Mouse (Mus musculus): Measurements from ENCODE around the gene Rap1b. TPM values are rescaled to one million over a fixed set of nuclear protein-coding genes. Genes with fewer than 3 reads are reported as not detected.
A peak's percentile ranks its signal among the peaks of the same experiment; 100 is the strongest.

Gene Rap1b
- polyA plus RNA-seq, 1 experiment from 2014 or later, result 135 TPM

GRCm38 (mm10) chr10:117798436-117799035 lies 47.3 kb downstream of the Rap1b start:
- Histone ChIP-seq H3K9me3 (replicated peaks; ENCODE audit: control insufficient read depth, low read length) (peaks cover 4% of the 10 kb centered on the region; the same call in 1 of the 2 replicates), H3K27ac (ENCODE audit: low read length) (no peak overlapping the region), H3K4me1 (ENCODE audit: control insufficient read depth, insufficient read depth, low read length) (peaks cover under 1% of the 10 kb centered on the region; the same call in 1 of the 2 replicates), H3K36me3 (ENCODE audit: control insufficient read depth, insufficient read depth) (no peaks in the 10 kb centered on the region), H3K4me3 (ENCODE audit: low read length) (no peak overlapping the region), H3K9ac (ENCODE audit: low read length) (no peak overlapping the region), H3K27me3 (ENCODE audit: control insufficient read depth, insufficient read depth, low read length) (no peaks in the 10 kb centered on the region), H3K4me2 (ENCODE audit: low read depth, low read length) (no peak overlapping the region)
- WGBS, result 64% methylated on average over 6 of the region's 6 CpGs
- ATAC-seq (replicated peaks; ENCODE audit: extremely low read depth, insufficient read depth, low FRiP score), result no peak

- Histone ChIP-seq H3K4me1 (ENCODE audit: control insufficient read depth, insufficient read depth, low read length) (peaks cover 3% of the 10 kb centered on the region; the same call in 1 of the 2 replicates), H3K27ac (ENCODE audit: low read length) (no peak overlapping the region), H3K9me3 (replicated peaks; ENCODE audit: control insufficient read depth, low read length) (peaks cover 4% of the 10 kb centered on the region; the same call in 1 of the 2 replicates), H3K4me3 (ENCODE audit: low read length) (no peak overlapping the region), H3K36me3 (ENCODE audit: control insufficient read depth, insufficient read depth) (no peaks in the 10 kb centered on the region), H3K9ac (ENCODE audit: low read length) (no peak overlapping the region), H3K4me2 (ENCODE audit: low read depth, low read length) (no peak overlapping the region), H3K27me3 (ENCODE audit: control insufficient read depth, insufficient read depth, low read length) (no peaks in the 10 kb centered on the region)
- WGBS, result 66% methylated on average over 7 of the region's 7 CpGs
- no peak for ATAC-seq (replicated peaks; ENCODE audit: extremely low read depth, insufficient read depth, low FRiP score)
Observed at GRCm38 (mm10) chr10:117797684-117798083, 48.2 kb downstream of the Rap1b start.

GRCm38 (mm10) chr10:117797106-117797505 lies 48.7 kb downstream of the Rap1b start:
- H3K4me1 ChIP-seq (ENCODE audit: control insufficient read depth, insufficient read depth, low read length), result peaks cover 3% of the 10 kb centered on the region; the same call in 1 of the 2 replicates
- no peaks in the 10 kb centered on the region for H3K36me3 ChIP-seq (ENCODE audit: control insufficient read depth, insufficient read depth)
- no peak overlapping the region for H3K27ac ChIP-seq (ENCODE audit: low read length)
- H3K9me3 ChIP-seq (replicated peaks; ENCODE audit: control insufficient read depth, low read length), result peaks cover 4% of the 10 kb centered on the region; the same call in 1 of the 2 replicates
- no peak overlapping the region for H3K4me2 ChIP-seq (ENCODE audit: low read depth, low read length)
- ATAC-seq (replicated peaks; ENCODE audit: extremely low read depth, insufficient read depth, low FRiP score), result no peak
- H3K27me3 ChIP-seq (ENCODE audit: control insufficient read depth, insufficient read depth, low read length), result no peaks in the 10 kb centered on the region
- WGBS, result 83% methylated on average over 12 of the region's 12 CpGs
- no peak overlapping the region for H3K9ac ChIP-seq (ENCODE audit: low read length)
- H3K4me3 ChIP-seq (ENCODE audit: low read length), result no peak overlapping the region

- WGBS, result 93% methylated on average over 7 of the region's 7 CpGs
- peaks cover 11% of the 10 kb centered on the region for H3K4me1 ChIP-seq (ENCODE audit: control insufficient read depth, insufficient read depth, low read length)
- peaks cover 4% of the 10 kb centered on the region; the same call in 1 of the 2 replicates for H3K9me3 ChIP-seq (replicated peaks; ENCODE audit: control insufficient read depth, low read length)
- H3K4me3 ChIP-seq (ENCODE audit: low read length), result no peak overlapping the region
- H3K4me2 ChIP-seq (ENCODE audit: low read depth, low read length), result no peak overlapping the region
- no peaks in the 10 kb centered on the region for H3K27me3 ChIP-seq (ENCODE audit: control insufficient read depth, insufficient read depth, low read length)
- ATAC-seq (replicated peaks; ENCODE audit: extremely low read depth, insufficient read depth, low FRiP score), result no peak
- H3K27ac ChIP-seq (ENCODE audit: low read length), result no peak overlapping the region
- no peak overlapping the region for H3K9ac ChIP-seq (ENCODE audit: low read length)
- no peaks in the 10 kb centered on the region for H3K36me3 ChIP-seq (ENCODE audit: control insufficient read depth, insufficient read depth)
Observed at GRCm38 (mm10) chr10:117796181-117796580, 49.7 kb downstream of the Rap1b start.

- Histone ChIP-seq H3K4me3 (ENCODE audit: low read length) (no peak overlapping the region), H3K27me3 (ENCODE audit: control insufficient read depth, insufficient read depth, low read length) (no peaks in the 10 kb centered on the region), H3K9ac (ENCODE audit: low read length) (no peak overlapping the region), H3K36me3 (ENCODE audit: control insufficient read depth, insufficient read depth) (no peaks in the 10 kb centered on the region), H3K4me1 (ENCODE audit: control insufficient read depth, insufficient read depth, low read length) (peaks cover 11% of the 10 kb centered on the region), H3K9me3 (replicated peaks; ENCODE audit: control insufficient read depth, low read length) (peaks cover 4% of the 10 kb centered on the region; the same call in 1 of the 2 replicates), H3K4me2 (ENCODE audit: low read depth, low read length) (no peak overlapping the region), H3K27ac (ENCODE audit: low read length) (no peak overlapping the region)
- WGBS, result 78% methylated on average over 4 of the region's 4 CpGs
- no peak for ATAC-seq (replicated peaks; ENCODE audit: extremely low read depth, insufficient read depth, low FRiP score)
Observed at GRCm38 (mm10) chr10:117795206-117795605, 50.6 kb downstream of the Rap1b start.

GRCm38 (mm10) chr10:117793436-117794030 lies 52.3 kb downstream of the Rap1b start:
- H3K9ac ChIP-seq (ENCODE audit: low read length), result no peak overlapping the region; the same call in 1 of the 2 replicates
- WGBS, result 51% methylated on average over 11 of the region's 11 CpGs
- H3K9me3 ChIP-seq (replicated peaks; ENCODE audit: control insufficient read depth, low read length), result peaks cover 4% of the 10 kb centered on the region; the same call in 1 of the 2 replicates
- H3K36me3 ChIP-seq (ENCODE audit: control insufficient read depth, insufficient read depth), result no peaks in the 10 kb centered on the region
- H3K27me3 ChIP-seq (ENCODE audit: control insufficient read depth, insufficient read depth, low read length), result no peaks in the 10 kb centered on the region
- ATAC-seq (replicated peaks; ENCODE audit: extremely low read depth, insufficient read depth, low FRiP score), result no peak
- H3K4me3 ChIP-seq (ENCODE audit: low read length), result no peak overlapping the region; the same call in 1 of the 2 replicates
- H3K4me1 ChIP-seq (ENCODE audit: control insufficient read depth, insufficient read depth, low read length), result peaks cover 11% of the 10 kb centered on the region
- peak overlapping the region; percentile 87 for H3K27ac ChIP-seq (ENCODE audit: low read length)
- peak overlapping the region; percentile 79 for H3K4me2 ChIP-seq (ENCODE audit: low read depth, low read length)

- H3K9ac ChIP-seq (ENCODE audit: low read length), result peak within 1 kb of the TSS; percentile 90
- under 1% methylated on average over 75 of the region's 75 CpGs for WGBS
Observed at GRCm38 (mm10) chr10:117792141-117793091, 53.4 kb downstream of the Rap1b start, which contains the start of gene Nup107. Nup107 (minus strand) TSS chr10:117792705.

GRCm38 (mm10) chr10:117791171-117791470 lies 54.7 kb downstream of the Rap1b start:
- no peak for ATAC-seq (replicated peaks; ENCODE audit: extremely low read depth, insufficient read depth, low FRiP score)
- H3K36me3 ChIP-seq (ENCODE audit: control insufficient read depth, insufficient read depth), result peaks cover 15% of the 10 kb centered on the region
- no peak overlapping the region for H3K4me3 ChIP-seq (ENCODE audit: low read length)
- peak overlapping the region; percentile 95; the same call in 1 of the 2 replicates for H3K4me2 ChIP-seq (ENCODE audit: low read depth, low read length)
- 89% methylated on average over 2 of the region's 2 CpGs for WGBS
- H3K27ac ChIP-seq (ENCODE audit: low read length), result no peak overlapping the region
- H3K27me3 ChIP-seq (ENCODE audit: control insufficient read depth, insufficient read depth, low read length), result no peaks in the 10 kb centered on the region
- H3K4me1 ChIP-seq (ENCODE audit: control insufficient read depth, insufficient read depth, low read length), result peaks cover 11% of the 10 kb centered on the region
- peaks cover under 1% of the 10 kb centered on the region; the same call in 1 of the 2 replicates for H3K9me3 ChIP-seq (replicated peaks; ENCODE audit: control insufficient read depth, low read length)
- H3K9ac ChIP-seq (ENCODE audit: low read length), result no peak overlapping the region; the same call in 1 of the 2 replicates

More at GRCm38 (mm10) chr10:117792141-117793091, 53.4 kb downstream of the Rap1b start, which contains the start of gene Nup107:
- peak within 1 kb of the TSS; percentile 87 for H3K27ac ChIP-seq (ENCODE audit: low read length)
- peaks cover 6% of the 10 kb centered on the region; the same call in 1 of the 2 replicates for H3K36me3 ChIP-seq (ENCODE audit: control insufficient read depth, insufficient read depth)
- no peaks in the 10 kb centered on the region for H3K27me3 ChIP-seq (ENCODE audit: control insufficient read depth, insufficient read depth, low read length)
- peak; percentile 98 for ATAC-seq (replicated peaks; ENCODE audit: extremely low read depth, insufficient read depth, low FRiP score)
- peak within 1 kb of the TSS; percentile 95 for H3K4me2 ChIP-seq (ENCODE audit: low read depth, low read length)
- H3K9me3 ChIP-seq (replicated peaks; ENCODE audit: control insufficient read depth, low read length), result peaks cover 4% of the 10 kb centered on the region; the same call in 1 of the 2 replicates
- H3K4me3 ChIP-seq (ENCODE audit: low read length), result peak within 1 kb of the TSS; percentile 99
- peaks cover 11% of the 10 kb centered on the region for H3K4me1 ChIP-seq (ENCODE audit: control insufficient read depth, insufficient read depth, low read length)
